Mouse (Mus musculus) heart, postnatal 4 days (tissue): ENCODE data around the gene Gm6525. TPM values are rescaled to one million over a fixed set of nuclear protein-coding genes. Genes with fewer than 3 reads are reported as not detected.

ENCODE experiments used
- DNase-seq: peaks from one replicate; pipeline ENCODE4 v3.0.0; 2021
- total RNA-seq, 2 experiments: library from RNA; stranded (reverse); gene quantifications; 2 replicates each; pipeline ENCODE4 v1.2.3; 2021

The Gm6525 gene
- total RNA-seq, 2 experiments from 2014 or later: not detected

DNA sequence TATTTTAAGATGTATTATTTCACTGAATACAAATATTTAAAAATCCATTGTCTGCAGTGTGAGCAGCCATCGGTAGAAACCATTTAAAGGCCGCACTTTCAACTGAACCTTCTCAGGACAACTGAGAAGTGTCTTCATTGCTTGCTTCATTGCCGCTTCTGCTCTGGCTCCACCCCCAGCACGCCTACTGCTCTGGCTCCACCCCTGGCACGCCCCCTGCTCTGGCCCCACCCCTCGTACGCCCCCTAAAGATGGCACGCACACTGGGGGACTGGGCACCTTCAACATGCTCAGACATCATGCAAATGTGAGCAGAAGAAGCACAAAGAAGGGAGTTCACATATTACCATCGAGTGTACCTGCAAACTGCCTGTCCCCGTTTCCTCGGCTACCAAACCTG lies 1.5 kb upstream of the Gm6525 start:
- no peak for DNase-seq

GRCm38 (mm10) chr3:84175337-84176315 lies 1.7 kb downstream of the Gm6525 start:
- peak; percentile 84 for DNase-seq

GRCm38 (mm10) chr3:84177834-84178233 lies 3.9 kb downstream of the Gm6525 start:
- DNase-seq: no peak

- no peak for DNase-seq
Observed at GRCm38 (mm10) chr3:84180304-84180703, 6.4 kb downstream of the Gm6525 start.

GRCm38 (mm10) chr3:84181102-84181501 lies 7.2 kb downstream of the Gm6525 start:
- no peak for DNase-seq

GRCm38 (mm10) chr3:84181717-84182116 lies 7.8 kb downstream of the Gm6525 start:
- DNase-seq: no peak

DNA sequence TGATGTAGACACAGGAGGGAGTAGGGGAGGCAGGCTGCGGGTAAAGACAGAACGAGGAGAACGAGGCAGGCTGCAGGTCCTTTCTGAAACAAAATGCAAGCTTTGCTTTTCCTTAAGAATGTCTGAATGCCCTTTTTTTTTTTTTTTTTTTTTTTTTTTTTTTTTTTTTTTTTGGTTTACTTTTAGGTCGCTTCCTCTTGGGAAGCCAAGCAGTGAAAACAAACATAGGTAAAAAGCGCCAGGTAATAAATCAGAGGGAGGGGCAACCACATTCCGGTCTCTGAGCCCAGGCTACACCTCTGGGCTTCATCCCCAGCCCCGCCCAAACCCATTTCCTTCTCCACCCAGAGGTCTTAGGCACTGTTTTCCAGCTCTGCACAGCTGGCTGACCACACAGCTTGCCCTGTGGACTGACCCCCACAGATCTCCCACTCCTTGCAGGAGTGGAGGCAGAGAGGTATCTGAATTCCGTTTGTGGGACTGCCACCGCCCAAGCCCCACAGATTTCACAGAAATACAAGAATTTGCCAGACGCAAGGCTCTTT lies 15.8 kb downstream of the Gm6525 start:
- DNase-seq: no peak

DNA sequence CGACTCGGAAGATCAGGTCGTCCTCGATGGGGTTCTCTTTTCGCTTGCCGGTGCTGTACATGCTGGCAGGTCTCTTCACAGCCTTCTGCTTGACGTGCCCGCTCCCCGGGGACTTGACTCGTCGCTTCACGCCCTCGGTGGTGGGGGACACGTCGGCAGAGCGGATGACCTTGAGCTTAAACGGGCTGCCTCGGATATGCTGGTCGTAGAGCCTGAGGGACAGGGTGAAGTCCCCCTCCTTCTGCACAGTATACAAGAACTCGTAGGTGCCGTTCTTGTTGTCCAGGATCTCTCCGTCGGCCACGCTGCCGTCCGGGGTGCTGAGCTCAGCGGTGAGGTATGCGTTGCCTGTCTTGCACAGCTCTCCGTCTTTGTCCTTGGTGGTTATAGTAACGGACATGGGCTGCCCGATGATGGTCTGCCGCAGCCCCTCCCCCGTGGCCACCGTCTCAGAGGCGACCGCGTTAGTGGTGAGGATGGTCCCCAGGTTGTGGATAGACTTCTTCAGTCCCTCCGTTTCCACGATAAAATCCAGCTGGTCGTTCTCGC lies 16.7 kb downstream of the Gm6525 start:
- peak; percentile 46 for DNase-seq

DNA sequence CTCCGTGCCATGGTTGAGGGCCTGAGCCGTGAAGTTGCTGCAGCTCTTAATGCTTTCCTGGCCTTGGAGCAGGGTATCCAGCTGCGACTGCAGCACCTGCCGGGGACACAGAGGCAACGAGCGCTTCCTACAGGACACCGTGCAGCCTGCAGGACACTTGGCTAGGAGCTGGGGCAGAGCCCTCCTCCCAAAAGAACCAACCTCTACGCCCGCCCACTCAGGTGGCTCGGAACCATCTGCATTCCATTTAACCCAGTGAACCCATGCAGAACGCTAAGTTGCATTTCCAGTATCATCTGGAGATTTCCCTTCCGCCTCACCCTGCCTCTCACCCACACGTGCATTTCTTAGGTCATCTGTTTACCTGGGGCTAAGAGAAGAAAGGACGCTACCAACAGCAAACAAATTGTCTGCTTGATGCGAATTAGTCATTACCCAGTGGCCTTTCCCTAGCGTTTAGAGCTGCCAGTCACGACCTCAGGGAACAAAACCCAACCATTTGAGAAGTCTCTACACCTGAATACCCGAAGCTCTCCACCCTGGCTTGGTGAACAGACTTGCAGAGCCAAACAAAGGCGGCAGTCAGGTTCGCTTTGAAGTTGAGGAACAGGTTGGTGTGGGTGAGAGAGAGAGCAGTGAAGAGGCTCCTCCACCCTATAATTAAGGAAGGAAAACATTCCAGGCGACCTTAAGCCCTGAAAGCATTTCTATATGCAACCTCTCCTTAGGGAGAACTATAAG lies 17.4 kb downstream of the Gm6525 start:
- DNase-seq: peak; percentile 31

DNA sequence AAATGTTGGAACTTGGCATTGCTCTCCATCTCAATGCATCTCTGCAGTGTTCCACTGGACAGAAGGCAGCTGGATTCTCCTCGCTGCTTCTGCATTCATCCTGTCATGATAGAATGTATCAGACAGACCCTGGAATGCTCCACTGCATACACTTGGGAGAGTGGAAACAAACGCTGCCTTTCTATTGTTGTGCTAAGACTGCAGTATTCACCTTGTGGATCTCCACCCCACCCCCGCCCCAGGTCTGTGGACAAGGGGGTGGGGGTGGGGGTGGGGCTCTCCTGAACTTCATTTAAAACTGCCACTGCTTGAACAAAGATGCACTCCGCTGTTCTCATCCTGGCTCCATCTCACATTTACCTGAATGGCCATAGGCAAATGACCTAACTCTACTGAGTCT lies 20.0 kb downstream of the Gm6525 start:
- no peak for DNase-seq

GRCm38 (mm10) chr3:84198229-84198628 lies 24.3 kb downstream of the Gm6525 start:
- DNase-seq: no peak

- DNase-seq: no peak
Observed at GRCm38 (mm10) chr3:84199516-84199915, 25.6 kb downstream of the Gm6525 start.

GRCm38 (mm10) chr3:84200559-84201420 lies 26.9 kb downstream of the Gm6525 start:
- peak; percentile 22 for DNase-seq

DNA sequence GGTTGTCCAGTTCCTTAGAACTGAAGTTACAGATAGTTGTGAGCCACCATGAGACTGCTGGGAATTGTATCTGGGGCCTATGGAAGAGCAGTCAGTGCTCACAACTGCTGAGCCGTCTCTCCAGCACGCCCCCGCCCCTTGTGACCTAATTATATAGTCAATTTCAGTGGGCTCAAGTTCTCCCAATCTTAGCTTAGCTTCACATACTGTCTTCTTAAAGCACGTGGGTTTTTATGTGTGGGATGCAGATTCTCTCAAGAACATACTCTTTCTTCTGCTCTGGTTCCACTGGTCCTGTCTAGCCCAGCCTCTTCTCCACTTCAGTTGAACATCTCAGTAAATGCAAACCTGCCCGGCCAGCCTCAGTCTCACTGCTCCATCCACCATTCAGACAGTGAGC lies 30.7 kb downstream of the Gm6525 start:
- DNase-seq: no peak

DNA sequence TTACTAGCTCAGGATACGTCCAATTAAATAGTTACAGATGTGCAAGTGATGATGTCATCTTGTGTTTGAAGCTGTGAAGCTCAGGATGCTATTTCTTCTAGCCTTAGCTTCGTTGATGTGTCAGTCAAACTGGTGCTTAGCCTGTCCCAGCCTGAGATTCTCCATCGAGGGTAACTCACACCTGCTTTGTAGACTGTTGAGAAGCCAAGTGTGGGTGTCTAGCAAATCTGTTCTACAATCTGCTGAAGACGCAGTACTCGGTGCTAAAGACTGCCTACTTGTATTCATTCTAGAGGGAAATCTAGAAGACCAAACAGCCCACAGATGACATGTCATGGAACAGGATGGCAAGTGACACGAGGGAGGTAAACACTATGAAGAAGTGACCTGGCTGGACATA lies 31.7 kb downstream of the Gm6525 start:
- DNase-seq: no peak

- DNase-seq: no peak
Observed at GRCm38 (mm10) chr3:84206106-84206505, 32.2 kb downstream of the Gm6525 start.

- DNase-seq: no peak
Observed at GRCm38 (mm10) chr3:84207366-84207765, 33.5 kb downstream of the Gm6525 start.

- no peak for DNase-seq
Observed at GRCm38 (mm10) chr3:84208475-84208874, 34.6 kb downstream of the Gm6525 start.

DNA sequence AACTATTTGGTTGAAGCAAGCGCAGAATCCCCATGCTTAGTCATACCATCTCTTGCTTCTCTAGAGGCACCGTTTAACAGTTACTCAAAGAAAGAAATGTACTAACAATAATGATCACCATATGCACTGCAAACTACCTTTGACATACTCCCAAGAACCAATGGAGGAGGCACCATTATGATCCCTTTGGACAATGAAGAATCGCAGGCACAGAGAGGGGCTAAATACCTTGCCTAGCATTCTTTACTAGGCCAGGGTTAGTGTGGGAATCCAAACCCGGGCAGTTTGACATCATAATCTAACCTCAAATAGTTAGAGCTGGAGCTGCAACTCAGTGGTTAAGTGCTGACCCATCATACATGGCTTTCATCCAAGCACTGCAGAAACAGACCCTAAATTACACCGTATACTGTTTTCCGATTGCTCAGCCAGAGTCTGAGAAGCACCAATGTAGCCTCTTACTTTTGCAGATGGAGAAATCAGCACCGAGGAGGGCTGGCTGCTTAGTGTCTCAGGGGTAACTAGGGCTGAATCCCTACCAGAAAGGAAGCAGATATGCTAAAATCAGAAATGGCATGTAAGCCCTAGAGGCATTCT lies 35.1 kb downstream of the Gm6525 start:
- no peak for DNase-seq

DNA sequence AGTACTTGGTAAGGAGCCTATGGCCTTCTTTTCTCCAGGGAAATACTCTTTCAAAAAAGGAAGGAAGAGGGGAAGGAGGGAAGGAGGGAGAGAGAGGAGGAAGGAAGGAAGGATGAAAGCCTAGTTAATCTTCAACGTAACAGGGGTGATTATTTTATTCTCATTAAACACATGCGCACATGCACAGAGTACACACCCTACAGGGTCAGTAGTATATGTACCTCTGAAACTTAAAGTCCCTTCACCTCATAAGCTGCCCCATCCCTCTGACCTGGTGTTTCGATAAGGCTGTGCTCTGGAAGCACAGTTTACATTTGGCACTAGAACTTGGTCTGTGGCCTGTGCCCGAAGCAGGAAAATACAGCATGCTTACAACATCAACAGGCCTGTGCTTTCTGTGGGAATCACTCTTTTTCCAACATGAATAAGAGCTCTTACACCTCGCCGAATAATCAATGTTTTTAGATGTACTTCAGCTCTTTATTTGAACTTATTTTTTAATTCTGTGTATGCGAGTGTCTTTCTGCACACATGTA lies 37.5 kb downstream of the Gm6525 start:
- DNase-seq: no peak

DNA sequence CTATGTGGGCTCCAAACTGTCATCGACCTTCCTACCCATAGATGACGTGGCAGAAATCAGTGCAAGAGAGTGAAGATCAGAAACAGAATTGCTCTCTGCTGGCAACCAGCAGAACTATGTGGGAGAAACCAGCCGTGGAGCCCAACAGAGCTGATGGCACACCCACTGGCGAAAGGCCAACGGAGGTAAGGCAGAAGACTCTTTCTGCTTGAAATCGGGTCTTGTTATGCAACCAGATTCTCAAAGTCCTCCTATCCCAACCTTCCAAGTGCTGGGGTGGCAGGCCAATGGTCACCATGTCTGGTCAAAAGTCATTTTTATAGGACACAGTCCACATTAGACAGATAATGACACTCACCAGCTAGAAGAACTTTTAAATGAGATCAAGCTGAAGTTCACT lies 40.6 kb downstream of the Gm6525 start:
- DNase-seq: no peak
